Mouse (Mus musculus) testis, postnatal 10 days (tissue): ENCODE measurements around the gene Sh2d6.

Experiments used
- DNase-seq: peaks from one replicate; pipeline ENCODE4 v3.0.0; 2021; ENCODE audit warnings: low spot score

Sh2d6 gene

GRCm38 (mm10) chr6:72535165-72535564 is 13.7 kb upstream of the Sh2d6 start:
- DNase-seq: peak; percentile 92

GRCm38 (mm10) chr6:72534035-72534809 is 12.7 kb upstream of the Sh2d6 start:
- peak; percentile 83 for DNase-seq

DNA sequence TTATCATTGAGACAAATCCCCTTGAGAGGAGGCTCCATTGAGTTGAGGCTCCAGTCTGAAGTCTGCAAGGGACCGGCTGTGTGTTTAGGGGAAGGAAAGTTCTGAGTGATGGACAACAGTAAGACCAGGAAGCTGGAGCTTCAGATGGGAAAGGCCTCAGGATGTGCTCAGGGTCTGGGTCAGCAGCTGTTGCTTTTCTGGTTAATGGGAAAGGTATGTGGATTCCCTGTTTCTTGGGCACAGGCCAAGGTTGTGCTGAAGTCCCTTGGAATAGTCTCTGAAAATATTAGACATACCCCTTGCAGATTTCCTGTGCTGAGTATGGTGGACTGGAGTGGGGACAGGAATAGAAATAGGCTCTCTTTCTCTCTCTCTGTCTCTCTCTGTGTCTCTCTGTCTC is 12.0 kb upstream of the Sh2d6 start:
- DNase-seq: peak; percentile 51

DNA sequence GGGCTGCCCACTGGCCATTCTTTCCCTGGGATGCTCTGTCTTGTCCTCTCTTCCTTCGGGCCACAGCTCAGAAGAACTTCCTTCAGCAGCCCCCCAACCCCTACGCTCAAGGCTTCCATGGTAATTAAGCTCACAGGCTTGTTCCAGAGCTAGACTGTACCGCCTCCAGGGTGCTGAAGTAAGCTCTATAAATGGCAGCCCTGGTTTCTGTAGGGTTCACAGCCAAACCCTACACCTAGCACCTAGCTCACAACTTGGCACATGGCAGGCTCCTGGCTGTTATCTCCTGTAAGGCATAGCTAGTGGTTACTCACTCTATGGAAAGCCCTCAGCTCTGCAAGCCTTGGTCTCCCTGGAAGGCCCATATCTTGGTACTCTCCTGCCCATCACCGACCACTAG is 11.1 kb upstream of the Sh2d6 start:
- DNase-seq: no peak

GRCm38 (mm10) chr6:72528410-72529151 is 7.1 kb upstream of the Sh2d6 start:
- DNase-seq: no peak

- DNase-seq: no peak
Measured at GRCm38 (mm10) chr6:72527070-72527469, 5.6 kb upstream of the Sh2d6 start.

DNA sequence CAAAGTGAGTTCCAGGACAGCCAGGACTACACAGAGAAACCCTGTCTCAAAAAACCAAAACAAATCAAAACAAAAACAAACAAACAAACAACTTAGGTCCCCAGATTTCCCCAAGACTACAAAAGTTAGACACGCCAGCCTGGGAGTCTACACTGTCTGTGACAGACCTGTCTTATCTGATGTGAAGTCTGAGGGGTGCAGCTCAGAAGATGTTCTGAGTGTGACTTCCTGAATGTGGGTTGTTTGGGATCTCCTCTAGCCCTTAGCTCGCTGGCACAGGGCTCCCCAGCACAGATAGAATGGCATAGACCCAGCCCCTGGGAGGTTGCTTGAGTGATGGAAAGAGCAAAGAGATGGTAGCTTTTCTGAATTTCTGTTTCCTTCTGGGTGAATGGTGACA is 2.7 kb upstream of the Sh2d6 start:
- no peak for DNase-seq

GRCm38 (mm10) chr6:72523222-72523621 is 1.7 kb upstream of the Sh2d6 start:
- no peak for DNase-seq

DNA sequence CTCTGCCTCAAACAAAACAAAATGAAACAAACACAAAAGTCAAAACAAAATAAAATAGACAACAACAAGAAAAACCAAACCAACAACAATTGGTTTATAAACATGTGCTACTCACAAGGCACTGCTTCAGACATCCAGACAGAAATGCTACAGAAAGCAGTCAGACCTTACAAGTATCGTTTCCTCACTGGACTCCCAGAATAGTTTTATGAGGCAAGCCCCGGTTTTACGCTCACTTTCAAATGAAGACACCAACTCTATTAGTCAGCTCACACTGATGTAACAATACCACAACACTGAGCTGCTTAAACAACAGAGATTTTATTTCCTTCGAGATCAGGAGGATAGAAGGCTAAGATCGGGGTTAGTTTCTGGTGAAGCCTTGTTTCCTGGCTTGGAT is 781 bp upstream of the Sh2d6 start:
- no peak for DNase-seq

GRCm38 (mm10) chr6:72520904-72521303 is 603 bp downstream of the Sh2d6 start:
- DNase-seq: no peak

GRCm38 (mm10) chr6:72519892-72520663 is 1.4 kb downstream of the Sh2d6 start:
- peak; percentile 58 for DNase-seq

GRCm38 (mm10) chr6:72519303-72519702 is 2.2 kb downstream of the Sh2d6 start:
- DNase-seq: no peak

- no peak for DNase-seq
Measured at GRCm38 (mm10) chr6:72518842-72519241, 2.7 kb downstream of the Sh2d6 start.

- no peak for DNase-seq
Measured at GRCm38 (mm10) chr6:72515644-72516043, 5.9 kb downstream of the Sh2d6 start.

DNA sequence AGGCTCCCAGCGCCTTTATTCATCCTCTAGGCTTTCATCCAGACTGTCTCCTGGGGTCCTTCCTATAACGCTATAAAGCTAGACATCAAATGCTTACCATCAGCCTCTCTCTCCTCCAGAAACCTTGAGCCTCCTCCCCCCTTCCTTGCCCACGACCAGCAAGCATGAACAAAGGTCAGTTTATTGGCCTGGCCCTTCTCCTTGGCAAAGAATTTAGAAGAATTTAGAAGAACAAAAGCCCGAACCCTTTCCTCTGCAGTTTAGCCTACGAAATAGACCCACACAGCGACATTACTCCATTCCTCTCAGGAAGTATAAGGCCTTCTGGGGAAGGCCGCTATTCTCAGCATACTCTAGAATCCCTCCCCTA is 8.5 kb downstream of the Sh2d6 start:
- DNase-seq: no peak

DNA sequence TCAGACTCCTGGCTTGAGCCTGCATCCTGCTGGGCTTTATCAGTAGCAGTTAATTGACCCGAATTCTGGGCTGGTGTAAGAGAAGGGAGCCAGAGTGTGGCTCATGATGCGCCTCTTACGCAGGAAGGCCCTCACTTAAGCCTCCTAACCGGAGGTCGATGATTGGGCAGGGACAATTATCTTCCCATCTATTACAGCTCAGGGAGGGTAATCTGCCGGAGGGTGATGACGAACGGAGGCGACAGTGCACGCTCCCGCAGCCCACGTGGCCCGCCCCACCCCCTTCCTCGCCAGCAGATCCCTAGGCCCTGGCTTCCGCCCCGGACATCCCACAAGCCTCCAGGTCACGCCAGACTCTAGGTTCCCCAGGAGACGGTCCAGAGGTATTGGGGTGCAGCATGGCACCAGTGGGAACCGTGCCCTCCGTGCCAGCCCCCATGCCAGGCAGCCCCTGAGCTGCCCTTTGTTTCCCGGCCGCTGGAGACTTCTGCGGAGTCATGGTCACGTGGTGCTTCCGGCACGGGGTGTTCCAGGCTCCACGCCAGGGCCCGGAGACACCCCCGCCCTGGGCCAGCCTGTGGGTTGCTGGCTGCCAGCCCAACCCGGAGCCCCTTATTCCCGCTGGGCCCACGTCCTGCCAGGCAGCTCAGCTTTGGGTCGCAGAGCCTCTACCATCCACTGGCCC is 9.0 kb downstream of the Sh2d6 start:
- DNase-seq: peak; percentile 94

DNA sequence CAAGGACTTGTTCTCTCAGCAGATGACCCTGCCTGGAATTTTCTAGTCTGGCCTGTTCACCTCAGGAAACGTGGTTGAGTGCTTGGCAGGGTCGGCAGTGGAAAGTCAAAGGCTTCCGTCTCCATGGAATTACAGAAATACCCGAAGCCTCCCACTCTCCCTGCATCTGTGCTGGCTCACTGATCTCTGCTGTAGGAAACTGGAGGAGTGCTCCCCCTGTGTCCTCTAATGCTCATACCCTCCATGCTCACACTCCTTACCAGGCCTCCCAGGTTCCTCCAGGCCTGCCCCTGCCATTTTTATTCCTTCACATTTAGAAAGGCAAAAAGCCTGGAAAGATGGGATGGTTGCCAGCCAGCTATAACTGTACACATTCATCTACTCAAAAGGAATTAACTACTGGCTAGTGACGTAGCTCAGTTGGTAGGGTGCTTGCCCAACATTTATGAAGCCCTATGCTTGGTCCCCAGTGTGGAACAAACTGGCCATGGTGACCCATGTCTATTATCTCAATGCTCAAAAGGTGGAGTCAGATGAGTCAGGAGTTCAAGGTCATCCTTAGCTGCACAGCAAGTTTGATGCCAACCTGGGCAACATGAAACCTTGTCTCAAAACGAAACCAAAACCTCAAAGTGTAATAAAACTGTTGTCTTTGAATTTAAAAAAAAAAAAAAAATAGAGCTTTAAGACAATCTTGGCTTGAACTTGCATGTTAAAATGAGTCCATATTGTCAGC is 10.7 kb downstream of the Sh2d6 start:
- DNase-seq: no peak

DNA sequence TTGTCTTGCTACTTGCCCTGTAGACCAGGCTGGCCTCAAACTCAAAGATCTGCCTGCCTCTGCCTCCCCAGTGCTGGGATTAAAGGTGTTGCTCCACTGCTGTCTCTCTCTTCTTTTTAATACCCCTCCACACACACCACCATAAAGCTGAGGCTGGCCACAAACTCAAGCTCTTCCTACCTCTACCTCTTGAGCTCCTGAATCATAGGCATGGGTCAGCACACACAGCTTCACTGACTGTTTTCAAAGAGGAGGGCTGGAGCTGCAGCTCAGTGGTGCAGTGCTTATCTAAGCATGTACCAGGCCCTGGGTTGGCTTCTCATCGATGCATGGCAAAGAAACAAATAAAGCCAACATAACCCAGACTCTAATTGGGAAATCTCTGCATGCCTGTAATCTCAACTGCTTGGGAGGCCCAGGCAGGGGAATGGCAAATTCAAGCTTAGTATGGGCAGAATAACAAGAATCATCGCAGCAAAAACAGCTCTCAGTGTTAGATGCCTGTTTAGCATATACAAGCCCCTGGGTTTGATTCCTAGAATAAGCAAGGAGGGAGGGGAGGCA is 11.6 kb downstream of the Sh2d6 start:
- no peak for DNase-seq

DNA sequence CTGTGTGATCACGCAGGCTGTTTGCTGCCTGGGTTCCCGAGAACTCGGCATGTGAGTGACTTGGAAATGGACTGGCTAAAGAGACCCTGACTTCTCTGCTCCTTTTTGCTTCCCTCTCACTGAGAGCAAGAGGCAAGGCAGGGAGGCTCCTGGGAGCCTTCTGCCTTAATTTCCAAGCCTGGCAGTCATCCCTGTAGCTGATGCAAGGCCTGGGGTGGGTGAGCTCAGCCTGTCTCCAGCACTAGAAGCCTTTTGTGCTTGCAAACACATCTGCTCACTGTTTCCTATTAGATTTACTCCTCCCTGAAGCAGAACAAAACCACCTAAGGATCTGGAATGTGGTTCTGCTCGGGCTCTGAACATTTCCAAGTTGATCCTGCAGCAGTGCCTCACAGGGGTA is 12.9 kb downstream of the Sh2d6 start:
- no peak for DNase-seq

DNA sequence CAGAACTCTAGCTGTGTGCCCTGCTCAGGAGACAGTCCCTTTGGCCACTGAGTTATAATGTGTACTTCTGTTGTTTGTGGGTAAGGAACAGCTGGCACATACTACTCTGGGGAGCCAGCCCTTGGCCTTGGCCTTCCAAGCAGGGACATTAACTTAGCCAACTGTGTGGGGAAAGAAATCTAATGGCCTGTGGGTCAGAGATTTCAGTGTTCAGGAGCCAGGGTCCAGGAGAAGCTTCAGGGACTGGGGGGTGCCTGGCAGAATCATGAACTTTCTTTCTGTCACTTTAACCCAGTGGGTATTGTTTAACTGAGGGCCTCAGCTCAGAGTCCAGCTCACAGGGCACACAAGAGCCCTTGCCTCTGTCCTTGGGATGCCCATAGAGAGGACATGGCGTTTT is 15.4 kb downstream of the Sh2d6 start:
- DNase-seq: no peak

- peak; percentile 74 for DNase-seq
Measured at GRCm38 (mm10) chr6:72503939-72504338, 17.6 kb downstream of the Sh2d6 start.
